Mouse (Mus musculus): ENCODE measurements around the gene Rmnd5b. TPM values are rescaled to one million over a fixed set of nuclear protein-coding genes. Genes with fewer than 3 reads are reported as not detected.

Rmnd5b gene
- polyA plus RNA-seq, 1 experiment = 42.4 TPM

DNA sequence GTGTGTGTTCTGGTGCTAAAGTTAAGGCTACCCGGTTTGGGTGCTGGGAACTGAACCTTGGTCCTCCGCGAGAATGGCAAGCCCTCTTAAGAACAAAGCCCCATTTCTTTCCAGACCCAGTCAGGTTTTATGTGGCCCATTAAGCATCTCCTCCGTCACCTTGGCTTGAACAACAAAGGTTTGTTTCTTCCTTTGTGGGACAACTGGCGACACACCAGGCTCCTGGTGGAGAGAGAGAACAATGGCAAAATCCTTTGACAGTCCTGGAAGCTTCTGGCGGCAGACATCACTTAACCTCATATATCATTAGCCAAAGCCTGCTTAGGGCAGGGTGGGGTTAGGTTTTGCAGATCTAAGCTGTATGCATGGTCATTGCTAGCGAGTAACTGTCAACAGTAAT is 26.9 kb upstream of the Rmnd5b start:
- Histone ChIP-seq H3K4me1 (ENCODE audit: control insufficient read depth, insufficient read depth, low read length) (peaks cover 8% of the 10 kb centered on the region), H3K4me3 (ENCODE audit: insufficient read depth, low read length) (no peak overlapping the region), H3K27ac (ENCODE audit: insufficient read depth, low read depth, low read length) (no peak overlapping the region)
- TF ChIP-seq CTCF (IDR thresholded peaks at IDR 0.05; ENCODE audit: low read depth, low read length) (no peak), POLR2A (IDR thresholded peaks at IDR 0.05; ENCODE audit: borderline replicate concordance, low read depth, low read length) (no peak)

DNA sequence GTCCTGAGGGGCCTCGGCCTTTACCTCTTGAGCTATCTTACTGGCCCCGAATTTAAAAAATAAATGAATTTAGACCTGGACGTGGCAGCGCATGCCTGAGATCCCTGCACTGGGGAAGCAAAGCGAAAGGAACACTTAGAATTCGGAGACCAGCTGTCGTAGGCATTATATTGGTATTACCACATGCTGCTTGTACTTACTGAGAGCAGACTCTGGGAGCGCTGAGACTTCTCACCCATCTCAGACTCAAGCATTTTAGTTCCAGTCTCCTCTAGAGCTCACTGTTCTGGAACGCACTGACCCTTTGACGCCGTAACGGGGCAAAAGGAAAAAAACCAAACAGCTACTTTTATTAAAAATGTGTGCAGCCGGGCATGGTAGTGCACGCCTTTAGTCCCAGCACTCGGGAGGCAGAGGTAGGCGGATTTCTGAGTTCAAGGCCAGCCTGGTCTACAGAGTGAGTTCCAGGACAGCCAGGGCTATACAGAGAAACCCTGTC is 26.2 kb upstream of the Rmnd5b start:
- H3K27ac ChIP-seq (ENCODE audit: insufficient read depth, low read depth, low read length) = no peak overlapping the region
- no peak for TF ChIP-seq POLR2A (IDR thresholded peaks at IDR 0.05; ENCODE audit: borderline replicate concordance, low read depth, low read length)
- no peak for TF ChIP-seq CTCF (IDR thresholded peaks at IDR 0.05; ENCODE audit: low read depth, low read length)
- H3K4me1 ChIP-seq (ENCODE audit: control insufficient read depth, insufficient read depth, low read length) = peaks cover 8% of the 10 kb centered on the region
- H3K4me3 ChIP-seq (ENCODE audit: insufficient read depth, low read length) = no peak overlapping the region

DNA sequence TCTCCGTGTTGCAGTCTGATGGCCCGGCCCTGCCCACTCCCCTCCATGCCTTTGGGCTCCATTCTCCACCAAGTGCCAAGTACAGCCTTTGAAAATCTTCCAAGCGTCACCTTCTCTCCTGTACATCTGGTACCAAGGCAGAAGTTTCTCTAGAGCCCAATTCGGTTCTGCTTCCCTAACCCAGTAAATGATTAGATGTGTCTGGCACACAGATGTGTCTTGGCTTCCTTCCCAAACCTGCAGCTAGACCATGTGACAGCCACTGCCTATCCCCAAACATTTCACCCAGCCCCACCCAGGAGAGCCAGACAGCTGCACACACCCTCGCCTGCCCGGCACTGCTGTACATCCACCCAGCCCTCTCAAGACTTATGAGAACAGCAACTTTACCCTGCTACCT is 23.0 kb upstream of the Rmnd5b start:
- no peak for TF ChIP-seq CTCF (IDR thresholded peaks at IDR 0.05; ENCODE audit: low read depth, low read length)
- TF ChIP-seq POLR2A (IDR thresholded peaks at IDR 0.05; ENCODE audit: borderline replicate concordance, low read depth, low read length) = no peak
- peaks cover 8% of the 10 kb centered on the region for H3K4me1 ChIP-seq (ENCODE audit: control insufficient read depth, insufficient read depth, low read length)
- no peak overlapping the region for H3K27ac ChIP-seq (ENCODE audit: insufficient read depth, low read depth, low read length)
- no peak overlapping the region for H3K4me3 ChIP-seq (ENCODE audit: insufficient read depth, low read length)

DNA sequence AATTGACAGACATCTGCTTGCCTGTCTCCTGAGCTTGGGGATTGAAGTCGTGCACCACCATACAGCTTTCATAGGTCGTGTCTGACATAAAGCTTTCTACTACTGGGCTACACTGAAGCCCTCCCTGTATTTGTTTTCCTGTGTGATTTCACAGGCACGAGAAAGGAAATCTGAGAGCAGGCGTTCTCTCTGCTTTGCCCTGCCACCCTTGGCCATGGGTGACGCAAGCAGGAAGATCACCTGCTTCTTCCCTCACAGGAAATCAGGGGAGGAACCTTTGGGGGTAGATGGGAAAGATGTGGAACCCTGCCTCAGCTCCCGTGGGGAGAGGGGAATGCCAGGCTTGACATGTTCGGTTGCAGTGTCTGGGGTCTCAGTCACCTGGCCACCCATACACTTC is 22.6 kb upstream of the Rmnd5b start:
- TF ChIP-seq CTCF (IDR thresholded peaks at IDR 0.05; ENCODE audit: low read depth, low read length) (no peak), POLR2A (IDR thresholded peaks at IDR 0.05; ENCODE audit: borderline replicate concordance, low read depth, low read length) (no peak)
- Histone ChIP-seq H3K4me3 (ENCODE audit: insufficient read depth, low read length) (no peak overlapping the region), H3K4me1 (ENCODE audit: control insufficient read depth, insufficient read depth, low read length) (peaks cover 8% of the 10 kb centered on the region), H3K27ac (ENCODE audit: insufficient read depth, low read depth, low read length) (no peak overlapping the region)

DNA sequence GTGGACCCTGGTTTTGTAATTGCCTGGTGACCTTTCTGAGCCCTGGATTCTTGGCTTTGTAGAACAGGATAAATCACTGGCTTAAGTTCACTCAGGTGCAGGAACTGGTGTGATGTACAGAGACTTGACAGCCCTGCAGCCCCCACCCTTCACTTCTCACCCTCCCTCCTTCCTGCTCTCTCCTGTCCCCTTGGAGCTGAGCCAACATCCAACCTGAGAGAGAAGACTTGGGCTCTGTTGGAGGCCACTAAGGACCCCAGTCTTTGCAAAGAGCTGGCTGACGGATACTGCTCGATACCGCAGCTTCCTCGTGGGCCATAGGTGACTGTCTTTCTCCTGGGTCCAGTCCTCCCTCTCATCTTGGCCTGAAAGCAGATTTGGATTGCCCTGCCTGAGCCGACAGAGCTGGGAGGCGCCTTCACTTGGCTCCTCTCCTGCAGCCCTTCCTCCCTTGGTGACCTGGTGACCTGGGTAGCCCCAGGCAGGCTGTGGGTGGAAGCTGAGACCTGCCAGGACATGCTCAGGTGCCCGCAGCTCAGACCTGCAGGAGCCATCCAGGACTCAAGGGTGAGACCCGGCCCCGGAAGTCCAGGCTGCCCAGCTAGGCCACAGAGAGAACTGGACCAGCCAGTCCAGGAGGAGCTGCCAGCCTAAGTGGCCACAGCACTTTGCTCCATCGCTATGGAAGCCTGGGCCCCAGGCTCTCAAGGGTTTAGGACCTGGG is 21.3 kb upstream of the Rmnd5b start:
- Histone ChIP-seq H3K4me1 (ENCODE audit: control insufficient read depth, insufficient read depth, low read length) (peaks cover 8% of the 10 kb centered on the region), H3K4me3 (ENCODE audit: insufficient read depth, low read length) (no peak overlapping the region), H3K27ac (ENCODE audit: insufficient read depth, low read depth, low read length) (no peak overlapping the region)
- TF ChIP-seq CTCF (IDR thresholded peaks at IDR 0.05; ENCODE audit: low read depth, low read length) (no peak), POLR2A (IDR thresholded peaks at IDR 0.05; ENCODE audit: borderline replicate concordance, low read depth, low read length) (no peak)

DNA sequence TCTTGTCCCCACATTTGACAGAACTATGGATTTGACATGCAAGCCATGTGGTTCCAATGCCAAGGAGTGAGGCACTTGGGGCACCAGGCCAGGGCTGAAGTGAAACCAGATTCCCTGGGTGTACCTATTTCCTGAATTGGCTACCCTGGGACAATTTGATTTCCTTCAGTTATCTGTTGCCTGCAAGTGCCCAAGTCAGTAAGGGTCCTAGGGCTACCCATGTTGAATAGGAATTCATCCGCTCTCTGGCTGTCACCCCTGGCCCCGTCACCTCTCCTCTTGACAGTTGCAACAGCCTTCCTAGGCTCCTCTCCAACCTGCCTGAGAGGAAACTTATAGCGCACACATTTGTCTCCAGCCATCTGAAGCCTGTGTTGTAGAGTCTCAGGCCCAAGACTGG is 19.2 kb upstream of the Rmnd5b start:
- TF ChIP-seq POLR2A (IDR thresholded peaks at IDR 0.05; ENCODE audit: borderline replicate concordance, low read depth, low read length) (no peak), CTCF (IDR thresholded peaks at IDR 0.05; ENCODE audit: low read depth, low read length) (no peak)
- Histone ChIP-seq H3K4me1 (ENCODE audit: control insufficient read depth, insufficient read depth, low read length) (peaks cover 8% of the 10 kb centered on the region), H3K27ac (ENCODE audit: insufficient read depth, low read depth, low read length) (no peak overlapping the region), H3K4me3 (ENCODE audit: insufficient read depth, low read length) (no peak overlapping the region)

DNA sequence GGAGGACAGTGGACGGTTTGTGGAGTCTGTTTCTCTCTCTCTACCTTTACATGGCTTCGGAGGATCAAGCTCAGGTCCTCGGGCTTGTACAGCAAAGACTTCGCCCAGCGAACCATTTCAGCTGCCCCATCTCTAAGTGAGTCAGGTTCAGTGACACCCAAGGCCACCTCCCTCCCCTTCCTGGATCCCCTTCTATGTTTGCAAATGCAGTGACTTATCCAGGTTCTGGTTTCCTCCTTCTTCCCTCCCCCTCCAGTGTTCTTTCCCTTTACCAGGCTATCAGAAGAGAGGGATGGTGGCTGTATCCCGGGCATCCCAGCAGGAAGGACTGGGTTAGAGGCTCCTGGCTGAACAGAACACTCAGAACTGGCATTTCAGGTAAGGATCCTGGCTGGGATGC is 18.0 kb upstream of the Rmnd5b start:
- no peak overlapping the region for H3K4me3 ChIP-seq (ENCODE audit: insufficient read depth, low read length)

DNA sequence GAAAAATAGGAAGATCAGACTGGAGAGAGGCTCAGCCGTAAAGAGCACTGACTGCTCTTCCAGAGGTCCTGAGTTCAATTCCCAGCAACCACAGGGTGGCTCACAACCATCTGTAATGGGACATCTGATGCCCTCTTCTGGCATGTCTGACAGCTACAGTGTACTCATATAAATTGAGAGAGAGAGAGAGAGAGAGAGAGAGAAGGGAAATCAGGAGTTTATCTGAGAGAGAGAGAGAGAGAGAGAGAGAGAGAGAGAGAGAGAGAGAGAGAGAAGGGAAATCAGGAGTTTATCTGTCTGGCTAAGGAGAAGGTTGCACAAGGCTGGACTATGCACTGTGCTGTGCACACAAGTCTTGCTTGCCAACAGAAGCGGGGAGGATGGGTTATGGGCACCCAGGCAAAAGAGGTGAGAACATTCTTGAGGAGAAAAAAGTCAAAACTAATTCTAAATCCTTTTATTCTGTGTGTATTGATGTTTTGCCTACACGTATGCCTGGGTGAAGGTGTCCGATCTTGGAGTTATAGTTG is 17.3 kb upstream of the Rmnd5b start:
- H3K4me3 ChIP-seq (ENCODE audit: insufficient read depth, low read length) = no peak overlapping the region
- no peak for TF ChIP-seq POLR2A (IDR thresholded peaks at IDR 0.05; ENCODE audit: borderline replicate concordance, low read depth, low read length)
- TF ChIP-seq CTCF (IDR thresholded peaks at IDR 0.05; ENCODE audit: low read depth, low read length) = no peak
- H3K27ac ChIP-seq (ENCODE audit: insufficient read depth, low read depth, low read length) = no peak overlapping the region
- H3K4me1 ChIP-seq (ENCODE audit: control insufficient read depth, insufficient read depth, low read length) = 0 out of 2 replicates have a peak, but pooled peaks cover 2% of the 10 kb centered on the region

More for the DNA sequence above, 18.0 kb upstream of the Rmnd5b start:
- H3K27ac ChIP-seq (ENCODE audit: insufficient read depth, low read depth, low read length) = no peak overlapping the region
- peaks cover 8% of the 10 kb centered on the region for H3K4me1 ChIP-seq (ENCODE audit: control insufficient read depth, insufficient read depth, low read length)
- TF ChIP-seq CTCF (IDR thresholded peaks at IDR 0.05; ENCODE audit: low read depth, low read length) = no peak
- TF ChIP-seq POLR2A (IDR thresholded peaks at IDR 0.05; ENCODE audit: borderline replicate concordance, low read depth, low read length) = no peak

DNA sequence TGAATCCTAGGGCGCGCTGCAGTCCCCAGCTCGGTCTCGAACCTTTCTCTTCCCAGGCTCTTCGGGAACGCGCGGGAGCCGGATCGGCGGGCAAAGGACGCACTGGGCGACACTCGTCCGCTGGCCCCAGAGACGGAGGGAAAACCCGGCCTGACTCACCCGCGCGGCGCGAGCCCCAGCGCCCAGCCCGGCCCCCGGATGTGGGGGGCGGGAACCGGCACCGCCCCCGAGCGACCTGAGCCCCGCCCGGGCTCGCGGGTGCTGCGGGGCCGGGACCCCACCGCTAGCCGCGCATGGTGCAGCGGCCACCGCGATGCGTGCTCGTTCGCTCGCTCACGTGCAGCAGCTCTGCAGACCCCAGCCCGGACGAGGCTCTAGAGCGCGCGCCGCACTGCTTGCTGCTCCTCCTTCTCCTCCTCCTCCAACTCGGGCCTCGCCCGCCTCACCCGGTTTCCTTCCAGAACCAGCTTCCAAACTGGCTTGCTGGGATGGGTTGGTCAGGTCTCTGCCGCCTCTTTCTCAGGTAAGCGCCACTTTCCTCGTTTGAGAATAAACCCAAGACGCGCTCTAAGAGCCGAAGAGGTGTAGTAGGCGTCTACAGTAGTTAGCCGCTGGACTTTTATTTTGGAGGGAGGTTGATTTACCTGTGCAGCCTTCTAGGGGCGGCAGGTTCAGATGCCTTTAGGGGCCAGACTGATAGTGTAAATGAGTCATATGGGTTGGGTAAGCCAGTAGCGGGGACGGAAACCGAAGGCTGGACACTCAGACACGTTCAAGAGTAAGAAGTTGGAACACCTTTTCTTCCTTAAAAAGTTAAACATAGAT is 15.2 kb upstream of the Rmnd5b start, which contains the start of the genes N4bp3 and D930048N14Rik:
Gene N4bp3, minus strand, starts transcription at position 152 of the 825 bp plus-strand sequence.
Gene D930048N14Rik, plus strand, starts transcription at position 264 of the 825 bp plus-strand sequence.
- H3K27ac ChIP-seq (ENCODE audit: insufficient read depth, low read depth, low read length) = no peak within 1 kb of the TSS
- TF ChIP-seq POLR2A (IDR thresholded peaks at IDR 0.05; ENCODE audit: borderline replicate concordance, low read depth, low read length) = no peak
- TF ChIP-seq CTCF (IDR thresholded peaks at IDR 0.05; ENCODE audit: low read depth, low read length) = no peak
- peak within 1 kb of the TSS; percentile 70 for H3K4me3 ChIP-seq (ENCODE audit: insufficient read depth, low read length)
- H3K4me1 ChIP-seq (ENCODE audit: control insufficient read depth, insufficient read depth, low read length) = 0 out of 2 replicates have a peak, but pooled peaks cover 2% of the 10 kb centered on the region

All from bone marrow macrophage, adult 2 months (primary cell).